In the genomic region with DNA sequence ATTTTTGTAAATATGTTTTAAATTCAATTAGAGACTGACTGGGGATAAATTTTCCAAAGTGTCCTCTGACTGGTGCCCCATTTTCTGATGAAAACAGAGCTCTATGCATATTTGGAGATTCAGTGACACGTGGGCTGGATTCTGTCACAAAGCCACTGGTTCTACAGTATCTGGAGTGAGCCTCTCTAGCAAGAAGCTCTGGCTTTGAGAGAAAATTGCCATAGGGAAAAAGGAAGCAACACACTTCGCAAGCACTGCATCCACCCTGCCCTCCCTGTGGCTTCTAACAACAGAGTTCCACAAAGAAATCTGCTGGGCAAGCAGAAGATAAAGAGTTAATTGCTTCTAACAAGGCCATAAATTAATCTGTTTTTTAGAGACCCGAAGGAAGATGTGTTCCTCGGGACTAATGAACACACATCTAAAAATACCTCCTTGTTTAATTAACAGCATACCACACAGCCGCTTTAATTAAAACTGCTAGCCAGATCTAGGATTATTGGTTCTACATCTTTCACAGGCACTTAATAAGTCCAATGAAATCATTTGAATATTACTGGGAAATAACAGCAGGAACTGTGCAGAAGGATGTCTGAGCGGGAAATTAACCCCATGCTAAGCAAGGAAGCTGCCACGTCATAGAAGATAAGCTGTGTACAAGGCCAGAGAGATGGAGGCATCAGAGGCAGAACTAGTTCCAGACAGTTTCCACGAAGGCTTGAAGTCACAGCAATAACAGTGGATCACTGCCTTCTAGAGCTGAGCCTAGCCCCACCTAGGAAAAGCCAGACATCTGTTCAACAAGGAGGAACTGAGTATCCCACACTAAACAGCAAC, we compare ENCODE assay signal across 10 mouse cellular contexts.
DNase-seq lines count a peak whose midpoint lies in the region; ATAC-seq and TF ChIP-seq lines count a peak whose summit lies in the region.
"Had no signal": no experiment of that assay in that cellular context is flagged by ENCODE, and none has a peak within 500 bp of the region (broad histone marks: within the 10 kb centered on the region; RNA-seq: fewer than 3 reads in every experiment).

No protein-coding gene starts in this region.

- no peak overlapping the region for H3K4me2 ChIP-seq in kidney, embryonic 14.5 days (replicated peaks; ENCODE audit: low read depth, low read length)
- peak overlapping the region; percentile 4; the same call in 1 of the 2 replicates for H3K4me2 ChIP-seq in forebrain, embryonic 16.5 days (ENCODE audit: low read length)
- no peak overlapping the region for H3K4me2 ChIP-seq in midbrain, embryonic 14.5 days (ENCODE audit: low read length)

- 0 out of 2 replicates have a peak, but pooled peaks have one; percentile 35 for ATAC-seq in kidney, embryonic 14.5 days (ENCODE audit: low FRiP score, low TSS enrichment)
- ATAC-seq in forebrain, embryonic 16.5 days = peak; percentile 81
- ATAC-seq in midbrain, embryonic 14.5 days (ENCODE audit: low FRiP score, low TSS enrichment) = peak; percentile 62
- no peak for ATAC-seq in megakaryocyte, adult 5-6 weeks (ENCODE audit: poor library complexity, severe bottlenecking)

- no peak overlapping the region for H3K4me3 ChIP-seq in kidney, embryonic 14.5 days (ENCODE audit: low read length)
- no peak overlapping the region for H3K4me3 ChIP-seq in forebrain, embryonic 16.5 days (replicated peaks; ENCODE audit: low read length)
- no peak overlapping the region for H3K4me3 ChIP-seq in midbrain, embryonic 14.5 days (replicated peaks; ENCODE audit: low read depth, low read length)

- no peaks in the 10 kb centered on the region for H3K27me3 ChIP-seq in kidney, embryonic 14.5 days (ENCODE audit: control insufficient read depth, insufficient read depth, low read length)
- no peaks in the 10 kb centered on the region for H3K27me3 ChIP-seq in forebrain, embryonic 16.5 days (replicated peaks; ENCODE audit: control insufficient read depth, insufficient read depth, low read length)
- no peaks in the 10 kb centered on the region for H3K27me3 ChIP-seq in midbrain, embryonic 14.5 days (ENCODE audit: control insufficient read depth, insufficient read depth, low read length)

- H3K36me3 ChIP-seq in kidney, embryonic 14.5 days (ENCODE audit: control insufficient read depth, insufficient read depth, low read length) = no peaks in the 10 kb centered on the region
- H3K36me3 ChIP-seq in forebrain, embryonic 16.5 days (ENCODE audit: control insufficient read depth, insufficient read depth) = no peaks in the 10 kb centered on the region
- no peaks in the 10 kb centered on the region for H3K36me3 ChIP-seq in midbrain, embryonic 14.5 days (ENCODE audit: control insufficient read depth, insufficient read depth, low read length)

- no peaks in the 10 kb centered on the region for H3K9me3 ChIP-seq in kidney, embryonic 14.5 days (ENCODE audit: control insufficient read depth, low read length)
- H3K9me3 ChIP-seq in forebrain, embryonic 16.5 days (ENCODE audit: control insufficient read depth, low read length) = no peaks in the 10 kb centered on the region
- no peaks in the 10 kb centered on the region for H3K9me3 ChIP-seq in midbrain, embryonic 14.5 days (ENCODE audit: control insufficient read depth, low read length)

- 0 out of 2 replicates have a peak, but pooled peaks cover 9% of the 10 kb centered on the region for H3K4me1 ChIP-seq in kidney, embryonic 14.5 days (ENCODE audit: control insufficient read depth, insufficient read depth, low read length)
- peaks cover 15% of the 10 kb centered on the region for H3K4me1 ChIP-seq in forebrain, embryonic 16.5 days (replicated peaks; ENCODE audit: control insufficient read depth, insufficient read depth, low read length)
- H3K4me1 ChIP-seq in midbrain, embryonic 14.5 days (ENCODE audit: control insufficient read depth, insufficient read depth, low read length) = no peaks in the 10 kb centered on the region

- no peak for DNase-seq in kidney, postnatal 10 days
- peak; percentile 80 for DNase-seq in brain, embryonic 14.5 days (ENCODE audit: low read depth)
- DNase-seq in midbrain, embryonic 14.5 days = peak; percentile 55
- DNase-seq in layer of hippocampus, adult 9-11 months = no peak
- no peak for DNase-seq in adrenal gland, postnatal 25 days
- DNase-seq: heart, adult 18-20 months; kidney, adult 2 months had no signal

- TF ChIP-seq POLR2A in brain, embryonic 14.5 days (IDR thresholded peaks at IDR 0.05; ENCODE audit: borderline replicate concordance, extremely low read depth, insufficient read depth, insufficient read length, poor library complexity, severe bottlenecking) = no peak

- 26% methylated on average over 8 of the region's 8 CpGs for WGBS in kidney, embryonic 14.5 days
- WGBS in forebrain, embryonic 16.5 days = 11% methylated on average over 8 of the region's 8 CpGs
- 44% methylated on average over 8 of the region's 8 CpGs for WGBS in midbrain, embryonic 14.5 days

- H3K27ac ChIP-seq in kidney, embryonic 14.5 days (ENCODE audit: low read depth, low read length) = no peak overlapping the region
- H3K27ac ChIP-seq in forebrain, embryonic 16.5 days (ENCODE audit: low read length) = peak overlapping the region; percentile 28; the same call in 1 of the 2 replicates
- peak overlapping the region; percentile 52; the same call in 1 of the 2 replicates for H3K27ac ChIP-seq in midbrain, embryonic 14.5 days (replicated peaks; ENCODE audit: low read depth, low read length)

- no peak overlapping the region for H3K9ac ChIP-seq in kidney, embryonic 14.5 days (ENCODE audit: low read depth, low read length)
- no peak overlapping the region for H3K9ac ChIP-seq in forebrain, embryonic 16.5 days (replicated peaks; ENCODE audit: low read depth, low read length)
- no peak overlapping the region for H3K9ac ChIP-seq in midbrain, embryonic 14.5 days (replicated peaks; ENCODE audit: low read length)

- TF ChIP-seq CTCF in brain, embryonic 14.5 days (IDR thresholded peaks at IDR 0.05; ENCODE audit: borderline replicate concordance, extremely low read depth, insufficient read depth, insufficient read length) = no peak

Comparison
In these comparisons a context has a peak if more than half of its experiments do, and no peak if none do; other contexts are left out.
1. DNase-seq: peak in brain, embryonic 14.5 days (single experiment) and midbrain, embryonic 14.5 days (single experiment); none in kidney, postnatal 10 days (single experiment), layer of hippocampus, adult 9-11 months (single experiment) and adrenal gland, postnatal 25 days (single experiment).